Mouse (Mus musculus) adrenal gland, adult 8-10 months (tissue): ENCODE measurements around the gene Cd302. TPM values are rescaled to one million over a fixed set of nuclear protein-coding genes. Genes with fewer than 3 reads are reported as not detected.

Experiments used
- DNase-seq: peaks from one replicate; pipeline ENCODE4 v3.0.0; 2022
- total RNA-seq, 4 experiments: library from RNA; stranded (reverse); gene quantifications; 2 replicates each; pipeline ENCODE4 v1.2.4; 2022

Gene Cd302
- total RNA-seq, 4 experiments from 2014 or later: 24.5 to 44.9 (median 34.8) TPM

DNA sequence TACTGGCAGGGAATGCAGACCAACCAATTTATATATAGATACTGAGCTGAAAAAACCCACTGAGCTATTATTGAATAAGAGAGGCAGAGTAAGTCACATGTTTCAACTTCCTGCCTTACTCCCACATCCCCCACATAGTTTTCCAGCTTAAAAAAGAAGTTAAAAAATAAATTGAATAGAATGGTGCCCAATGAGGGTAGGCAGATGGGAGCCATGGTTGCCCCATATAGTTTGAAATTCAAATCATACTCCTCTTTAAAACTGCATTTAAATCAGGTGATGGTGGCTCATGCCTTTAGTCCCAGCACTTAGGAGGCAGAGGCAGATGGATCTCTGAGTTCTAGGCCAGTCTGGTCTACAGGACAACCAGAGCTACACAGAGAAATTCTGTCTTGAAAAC is 30.8 kb downstream of the Cd302 start:
- DNase-seq: no peak

- no peak for DNase-seq
These were observed 31.5 kb downstream of the Cd302 start for GRCm38 (mm10) chr2:60252782-60253181.

DNA sequence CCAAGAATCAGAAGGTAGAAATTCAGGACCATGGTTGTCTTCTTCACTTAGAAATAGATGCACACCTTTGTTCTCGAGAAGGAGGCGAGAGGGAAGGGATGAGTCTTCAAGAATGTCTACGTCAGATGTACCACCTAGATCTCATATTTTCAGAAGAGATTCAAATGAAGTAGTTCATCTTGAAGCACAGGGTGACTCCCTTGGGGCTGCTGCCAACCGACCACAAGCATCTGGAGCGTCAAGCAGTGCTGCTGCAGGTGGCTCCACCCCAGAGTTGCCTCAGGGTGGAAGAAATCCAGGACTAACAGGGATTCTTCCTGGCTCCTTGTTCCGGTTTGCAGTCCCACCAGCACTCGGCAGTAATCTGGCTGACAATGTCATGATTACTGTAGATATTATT is 49.8 kb downstream of the Cd302 start:
- no peak for DNase-seq

DNA sequence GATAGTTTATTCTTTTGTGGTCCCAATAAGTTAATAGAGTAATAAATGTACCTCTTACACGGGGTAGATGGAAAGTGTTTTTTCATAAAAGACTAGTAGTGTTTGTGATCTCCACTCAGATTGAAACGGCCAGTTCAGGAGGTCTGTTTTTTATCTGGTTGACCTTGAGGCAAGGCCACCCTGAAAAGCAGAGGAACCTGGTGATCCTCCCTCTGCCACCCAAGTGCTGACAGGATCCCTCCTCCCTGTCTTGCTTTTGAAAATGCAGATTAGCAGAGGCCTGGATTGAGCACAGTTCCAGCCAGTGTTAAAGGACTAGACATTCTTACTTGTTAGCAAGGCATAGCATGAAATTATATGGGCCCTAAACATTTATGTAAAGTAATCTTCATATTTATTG is 51.1 kb downstream of the Cd302 start:
- DNase-seq: peak; percentile 46

- DNase-seq: no peak
These were observed 53.9 kb downstream of the Cd302 start for GRCm38 (mm10) chr2:60230361-60230760.

DNA sequence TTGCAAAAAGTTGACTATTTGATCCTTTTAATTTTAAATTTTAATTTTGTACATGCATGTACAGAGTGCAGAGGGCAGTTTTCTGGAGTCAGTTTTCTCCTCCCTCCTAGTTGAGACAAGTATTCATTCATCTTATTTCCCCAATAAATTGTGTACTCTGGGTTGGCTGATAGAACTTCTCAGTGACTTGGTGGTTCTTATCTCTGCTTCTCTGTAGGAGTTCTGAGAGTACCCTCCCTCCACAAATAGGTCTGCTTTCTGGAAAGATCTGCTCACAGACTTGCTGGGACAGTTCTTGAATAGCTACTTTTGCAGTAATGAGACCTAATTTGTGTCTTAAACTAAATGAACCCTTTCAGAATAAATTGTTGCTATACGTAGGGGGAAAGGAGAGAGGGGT is 55.8 kb downstream of the Cd302 start:
- no peak for DNase-seq

DNA sequence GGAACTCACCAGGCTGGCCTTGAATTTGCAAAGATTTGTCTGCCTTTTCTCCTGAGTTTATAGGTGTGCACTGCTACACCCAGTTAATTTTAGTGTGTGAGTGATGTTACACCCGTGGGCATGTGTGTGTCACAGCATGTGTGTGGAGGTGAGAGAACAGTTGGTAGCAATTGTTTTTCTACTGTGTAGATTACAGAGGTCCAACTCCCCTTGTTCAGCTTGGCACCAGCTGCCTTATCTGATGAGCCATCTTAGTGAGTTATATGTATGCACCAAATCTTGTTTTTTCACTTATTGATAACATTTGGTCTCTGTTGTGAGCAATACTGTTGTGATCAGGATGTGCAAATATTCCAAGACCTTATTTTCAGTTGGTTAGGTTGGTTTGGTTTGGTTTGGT is 60.8 kb downstream of the Cd302 start:
- no peak for DNase-seq

GRCm38 (mm10) chr2:60221954-60222353 is 62.3 kb downstream of the Cd302 start:
- no peak for DNase-seq

DNA sequence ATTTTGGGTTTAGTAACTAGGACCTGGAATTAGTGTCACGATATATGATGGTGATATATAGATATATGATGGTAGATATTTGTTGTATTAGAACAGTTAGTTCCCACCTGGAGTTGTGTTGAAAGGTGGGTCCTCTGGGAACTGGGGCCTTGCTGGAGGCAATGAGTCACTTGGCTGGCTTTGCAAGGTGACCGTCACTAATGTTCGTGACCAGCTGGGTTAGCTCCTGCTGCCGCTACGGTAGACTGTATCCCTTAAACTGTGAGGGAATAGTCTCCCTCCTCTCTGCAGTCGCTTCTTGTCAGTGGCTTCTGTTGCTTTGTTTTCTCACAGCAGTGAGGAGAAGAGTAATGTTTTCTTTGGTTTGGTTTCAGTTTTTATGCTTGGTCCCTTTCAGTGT is 63.1 kb downstream of the Cd302 start:
- peak; percentile 44 for DNase-seq

DNA sequence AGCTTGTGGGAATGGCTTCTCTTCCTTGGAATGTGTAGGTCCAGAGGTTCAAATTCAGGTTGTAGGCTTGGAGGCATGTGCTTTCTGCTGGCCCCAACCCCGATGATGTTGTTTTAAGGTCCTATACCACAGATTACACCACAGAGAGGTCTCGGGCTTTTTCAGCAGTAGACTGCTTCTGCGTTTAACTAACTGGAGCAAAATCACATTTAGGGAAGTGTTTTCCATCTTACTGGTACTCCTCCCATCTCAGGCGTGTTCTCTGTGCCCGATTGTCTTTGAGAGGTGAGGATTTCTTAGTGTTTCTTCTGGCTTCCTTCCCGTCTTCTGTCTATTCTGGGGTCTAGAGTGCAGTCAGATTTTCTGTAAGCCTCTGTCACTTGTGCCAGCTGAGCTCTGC is 66.7 kb downstream of the Cd302 start:
- DNase-seq: no peak

- no peak for DNase-seq
These were observed 67.6 kb downstream of the Cd302 start for GRCm38 (mm10) chr2:60216547-60217153.

DNA sequence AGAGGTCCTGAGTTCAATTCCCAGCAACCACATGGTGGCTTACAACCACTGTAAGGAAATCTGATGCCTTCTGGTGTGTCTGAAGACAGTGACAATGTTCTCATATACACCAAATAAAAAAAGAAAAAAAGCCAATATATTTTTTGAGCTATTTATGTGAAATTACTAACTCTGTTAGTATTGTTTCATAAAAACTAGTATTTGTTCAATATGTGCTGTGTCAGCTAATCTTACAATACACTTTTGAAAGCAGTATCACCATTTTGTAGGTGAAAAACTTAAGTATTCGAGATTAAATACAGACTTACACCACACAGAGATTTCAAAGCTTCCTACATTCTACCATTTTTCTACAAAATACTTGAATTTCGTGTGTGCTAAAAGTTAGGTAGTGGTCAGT is 69.6 kb downstream of the Cd302 start:
- no peak for DNase-seq

DNA sequence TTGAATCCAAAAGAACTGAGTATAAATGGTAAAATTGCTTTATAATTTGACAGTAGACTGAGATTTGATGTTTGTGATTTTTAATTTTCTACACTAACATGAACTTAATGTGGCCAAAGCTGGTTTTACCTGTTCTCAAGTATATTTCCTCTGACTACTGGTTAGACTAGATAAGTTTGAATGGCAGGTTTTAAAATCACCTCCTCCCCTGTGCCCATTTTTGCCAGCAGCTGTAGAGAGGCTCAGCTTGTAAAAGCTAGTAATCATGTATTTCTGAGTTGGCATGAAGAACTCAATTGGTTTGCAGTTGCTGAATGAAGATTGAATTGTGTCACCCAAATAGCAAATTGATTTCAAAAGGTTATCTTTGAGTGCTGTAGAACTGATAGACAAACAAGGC is 71.8 kb downstream of the Cd302 start:
- no peak for DNase-seq

- no peak for DNase-seq
These were observed 73.5 kb downstream of the Cd302 start for GRCm38 (mm10) chr2:60210821-60211220.

DNA sequence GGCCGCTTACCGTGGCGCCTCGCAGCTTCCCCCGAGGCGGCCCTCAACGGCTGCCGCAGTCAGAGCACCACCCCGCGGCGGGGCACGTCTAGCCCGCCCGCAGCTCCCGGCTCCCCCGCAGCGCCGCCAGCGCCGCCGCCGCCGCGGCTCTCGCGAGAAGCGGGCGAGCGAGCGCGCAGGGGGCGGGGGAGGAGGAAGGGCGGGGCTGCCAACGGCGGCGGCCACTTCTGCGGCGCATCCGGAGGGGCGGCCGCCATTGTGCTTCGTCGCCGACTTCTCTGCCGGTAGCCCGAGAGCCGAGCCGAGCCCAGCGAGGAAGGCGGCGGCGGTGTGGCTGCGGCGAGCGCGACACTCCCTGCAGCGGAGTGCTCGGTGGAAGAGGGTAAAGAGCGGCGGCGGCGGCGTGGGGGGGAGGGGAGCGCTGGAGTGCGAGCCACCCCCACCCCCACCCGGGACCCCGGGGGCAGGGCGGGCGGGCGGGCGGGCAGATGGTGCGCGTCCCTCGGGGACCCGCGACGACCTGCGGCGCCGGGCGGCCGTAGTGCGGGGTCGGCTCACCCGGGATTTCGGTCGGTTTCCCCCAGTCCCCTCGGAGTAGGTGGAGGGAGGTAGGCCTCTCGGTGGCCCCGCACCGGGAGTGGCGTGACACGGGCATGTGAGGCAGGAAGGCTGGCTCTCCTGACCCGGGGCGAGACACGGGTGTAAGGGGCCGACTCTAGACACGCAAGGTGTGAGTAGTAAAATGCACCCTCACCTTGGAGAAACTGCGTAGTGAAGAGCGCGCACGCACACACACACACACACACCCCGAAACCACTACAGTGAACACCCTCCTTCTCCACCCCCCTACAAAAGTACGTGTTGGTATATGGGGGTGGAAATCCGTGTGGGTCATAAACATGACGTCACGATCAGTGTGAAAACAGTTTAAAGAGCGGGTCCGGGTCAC is 74.3 kb downstream of the Cd302 start, which contains the start of the genes Baz2b and March7:
Gene Baz2b (minus strand): TSS at position 137 of the 949 bp plus-strand sequence.
Gene March7 (plus strand): TSS at position 185 of the 949 bp plus-strand sequence.
- peak; percentile 74 for DNase-seq

GRCm38 (mm10) chr2:60209122-60209611 is 75.1 kb downstream of the Cd302 start:
- peak; percentile 39 for DNase-seq

DNA sequence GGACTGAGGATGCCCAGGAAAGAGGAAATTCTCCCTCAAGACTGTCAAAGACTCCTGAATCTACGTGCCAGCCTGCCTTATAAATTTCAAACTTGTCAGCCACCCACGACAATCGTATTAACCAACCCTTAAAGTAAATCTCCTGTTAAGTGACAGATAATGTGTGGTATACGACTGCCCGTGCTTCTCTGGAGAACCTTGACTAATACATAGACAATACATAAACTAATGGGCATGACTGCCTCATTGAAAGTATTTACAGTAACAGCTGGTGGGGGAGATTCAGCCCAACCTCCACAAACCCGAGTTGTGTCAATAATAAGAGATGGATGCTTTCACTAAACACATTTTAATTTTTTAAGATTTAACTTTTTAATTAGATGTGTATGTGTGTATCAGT is 78.5 kb downstream of the Cd302 start:
- no peak for DNase-seq

- no peak for DNase-seq
These were observed 80.1 kb downstream of the Cd302 start for GRCm38 (mm10) chr2:60204162-60204561.

DNA sequence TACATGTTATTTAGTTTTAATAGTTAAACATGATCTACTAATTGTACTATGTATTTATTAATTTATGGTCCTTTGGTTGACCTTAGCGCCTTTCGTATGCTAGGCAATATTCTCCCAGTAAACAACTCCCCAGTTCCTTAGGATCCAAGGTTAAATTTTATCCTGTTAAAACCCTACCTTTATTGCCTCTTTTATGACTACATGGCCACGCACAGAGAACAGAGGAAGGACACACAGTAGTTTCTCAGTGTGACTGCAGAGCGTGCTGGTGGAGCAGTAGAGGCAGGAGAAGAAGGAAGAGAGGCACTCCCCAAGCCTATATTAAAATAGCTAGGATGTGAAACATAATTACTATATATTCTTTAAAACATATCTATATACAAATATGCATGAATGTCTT is 80.6 kb downstream of the Cd302 start:
- DNase-seq: no peak

GRCm38 (mm10) chr2:60202900-60203530 is 81.3 kb downstream of the Cd302 start:
- DNase-seq: no peak
